Mouse (Mus musculus): Measurements from ENCODE around the gene Pcx. TPM values are rescaled to one million over a fixed set of nuclear protein-coding genes. Genes with fewer than 3 reads are reported as not detected.

Pcx gene
- polyA plus RNA-seq, 1 experiment from 2014 or later = 53.2 TPM

GRCm38 (mm10) chr19:4670776-4671175 is 160.5 kb downstream of the Pcx start:
- no peak for ATAC-seq
- H3K9me3 ChIP-seq (ENCODE audit: control insufficient read depth, low read length) = no peaks in the 10 kb centered on the region
- H3K27me3 ChIP-seq (replicated peaks; ENCODE audit: control insufficient read depth, insufficient read depth, low read length) = no peaks in the 10 kb centered on the region
- no peak overlapping the region for H3K4me3 ChIP-seq (ENCODE audit: low read length)
- no peaks in the 10 kb centered on the region for H3K4me1 ChIP-seq (ENCODE audit: control insufficient read depth, insufficient read depth, low read depth, low read length)
- no peak overlapping the region for H3K9ac ChIP-seq (ENCODE audit: low read depth, low read length)
- no peaks in the 10 kb centered on the region for H3K36me3 ChIP-seq (ENCODE audit: control insufficient read depth, insufficient read depth, low read length)
- no peak overlapping the region for H3K4me2 ChIP-seq (ENCODE audit: low read length)
- H3K27ac ChIP-seq (ENCODE audit: low read depth, low read length) = no peak overlapping the region
- 85% methylated on average over 4 of the region's 4 CpGs for WGBS

Small RNA genes lying within 50 kb of the gene (microRNA-seq; reads per million reads assigned to microRNA genes)
- 0.83 reads per million for gene Mir6986

Other genes starting within 250 kb of the Pcx start
- 19.9 and 21.2 TPM in 2 replicates for gene Ssh3, start 241.3 kb upstream of the Pcx start, polyA plus RNA-seq (2015; fragmentation: Nextera tagmentation; extraction: Ambion mirVana)
- 69.0 and 85.3 TPM in 2 replicates for gene Ankrd13d, start 227.3 kb upstream of the Pcx start, polyA plus RNA-seq (2015; fragmentation: Nextera tagmentation; extraction: Ambion mirVana)
- gene Grk2, start 204.2 kb upstream of the Pcx start, polyA plus RNA-seq (2015; fragmentation: Nextera tagmentation; extraction: Ambion mirVana) = 27.3 and 28.3 TPM in 2 replicates
- 29.8 and 34.8 TPM in 2 replicates for gene Kdm2a, start 112.2 kb upstream of the Pcx start, polyA plus RNA-seq (2015; fragmentation: Nextera tagmentation; extraction: Ambion mirVana)
- gene Rhod, start 71.0 kb upstream of the Pcx start, polyA plus RNA-seq (2015; fragmentation: Nextera tagmentation; extraction: Ambion mirVana) = 6.4 and 6.6 TPM in 2 replicates
- gene Syt12, start 33.0 kb upstream of the Pcx start, polyA plus RNA-seq (2015; fragmentation: Nextera tagmentation; extraction: Ambion mirVana) = 8.4 and 9.0 TPM in 2 replicates
- gene 2010003K11Rik, start 11.9 kb upstream of the Pcx start, polyA plus RNA-seq (2015; fragmentation: Nextera tagmentation; extraction: Ambion mirVana) = not detected in 2 replicates
- 8.0 and 10.5 TPM in 2 replicates for gene Lrfn4, start 105.2 kb downstream of the Pcx start, polyA plus RNA-seq (2015; fragmentation: Nextera tagmentation; extraction: Ambion mirVana)
- gene Rce1, start 115.2 kb downstream of the Pcx start, polyA plus RNA-seq (2015; fragmentation: Nextera tagmentation; extraction: Ambion mirVana) = 51.8 and 54.8 TPM in 2 replicates
- 5.2 and 6.7 TPM in 2 replicates for gene Gm960, start 188.2 kb downstream of the Pcx start, polyA plus RNA-seq (2015; fragmentation: Nextera tagmentation; extraction: Ambion mirVana)
- 21.7 and 31.4 TPM in 2 replicates for gene Sptbn2, start 200.7 kb downstream of the Pcx start, polyA plus RNA-seq (2015; fragmentation: Nextera tagmentation; extraction: Ambion mirVana)
- gene Rbm4b, start 246.0 kb downstream of the Pcx start, polyA plus RNA-seq (2015; fragmentation: Nextera tagmentation; extraction: Ambion mirVana) = 124 and 127 TPM in 2 replicates

Data from hindbrain, embryonic 16.5 days (tissue).